Mouse (Mus musculus): ENCODE measurements around the gene Gm21818.
"Not testable (repeated sequence)": the region's sequence is repeated elsewhere in the genome, so short reads cannot be mapped to it uniquely, and the experiment has no call there.

Gene Gm21818

GRCm38 (mm10) chr13:120172133-120172532 is at the start of gene Gm21818:
Gene Gm21818 (plus strand): TSS chr13:120172433.
- CTCF ChIA-PET = not testable (repeated sequence)

- CTCF ChIA-PET = not testable (repeated sequence)
Observed at GRCm38 (mm10) chr13:120139946-120140345, 32.3 kb upstream of the Gm21818 start, which contains the start of gene Gm20767. Gene Gm20767 (plus strand): TSS chr13:120140246.

GRCm38 (mm10) chr13:120142348-120142747 is 29.9 kb upstream of the Gm21818 start:
- CTCF ChIA-PET = not testable (repeated sequence)

GRCm38 (mm10) chr13:120149660-120150407 is 22.4 kb upstream of the Gm21818 start:
- CTCF ChIA-PET = not testable (repeated sequence)

GRCm38 (mm10) chr13:120150589-120150988 is 21.6 kb upstream of the Gm21818 start:
- CTCF ChIA-PET = not testable (repeated sequence)

GRCm38 (mm10) chr13:120168301-120168700 is 3.9 kb upstream of the Gm21818 start:
- CTCF ChIA-PET = not testable (repeated sequence)

- CTCF ChIA-PET = not testable (repeated sequence)
Observed at GRCm38 (mm10) chr13:120196189-120196821, 24.1 kb downstream of the Gm21818 start.

GRCm38 (mm10) chr13:120215847-120216246 is 43.6 kb downstream of the Gm21818 start, which contains the start of gene Gm21762:
Gene Gm21762 (minus strand): TSS chr13:120215947.
- CTCF ChIA-PET = not testable (repeated sequence)

GRCm38 (mm10) chr13:120220922-120221321 is 48.7 kb downstream of the Gm21818 start:
- CTCF ChIA-PET = not testable (repeated sequence)

GRCm38 (mm10) chr13:120223012-120223659 is 50.9 kb downstream of the Gm21818 start:
- CTCF ChIA-PET = not testable (repeated sequence)

Data from spleen, embryonic (tissue).